ENCODE assay signal across 8 mouse cellular contexts in the genomic region with DNA sequence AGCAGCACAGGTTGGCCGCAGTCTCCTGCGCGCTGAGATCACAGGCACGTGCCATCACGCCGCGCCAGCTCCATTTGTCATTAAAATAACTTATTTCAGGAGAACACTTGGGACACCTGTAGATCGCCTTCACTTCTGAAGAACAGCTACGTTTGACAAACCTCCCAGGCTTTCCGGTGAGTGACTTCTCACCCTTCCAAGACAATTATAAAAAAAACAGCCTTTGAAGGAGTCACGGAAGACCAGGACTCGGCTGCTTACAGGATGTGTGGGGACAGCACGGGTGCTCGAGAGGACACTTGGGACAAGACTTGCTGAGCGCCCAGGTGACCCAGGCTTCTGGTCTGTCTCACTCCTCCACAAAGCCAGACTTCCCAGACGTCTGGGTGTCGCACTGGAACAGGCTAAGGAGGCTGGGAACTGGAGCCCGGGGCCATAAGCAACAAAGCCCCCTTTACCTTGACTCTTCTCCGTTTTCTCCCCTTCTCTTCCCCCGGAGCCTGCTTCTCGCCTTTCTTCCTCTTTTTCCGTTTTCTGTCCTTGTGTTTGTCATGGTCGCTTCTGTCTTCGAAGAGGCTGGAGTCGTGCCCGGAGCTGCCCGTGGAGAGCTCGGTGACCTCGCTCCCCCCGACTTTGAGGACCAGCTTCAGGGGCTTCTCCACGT. TPM values are rescaled to one million over a fixed set of nuclear protein-coding genes. Genes with fewer than 3 reads are reported as not detected.
DNase-seq lines count a peak whose midpoint lies in the region; ATAC-seq and TF ChIP-seq lines count a peak whose summit lies in the region.

No protein-coding gene starts in this region.

- H3K4me1 ChIP-seq in spleen, adult 2 months (ENCODE audit: control insufficient read depth, insufficient read depth, insufficient read length) = peaks cover 8% of the 10 kb centered on the region; the same call in 1 of the 2 replicates
- H3K4me1 ChIP-seq in forebrain, embryonic 16.5 days (replicated peaks; ENCODE audit: control insufficient read depth, insufficient read depth, low read length) = peaks cover 18% of the 10 kb centered on the region
- H3K4me1 ChIP-seq in kidney, postnatal 0 days (replicated peaks; ENCODE audit: insufficient read depth, low read length) = peaks cover 9% of the 10 kb centered on the region

- no peak for TF ChIP-seq CTCF in spleen, adult 2 months (IDR thresholded peaks at IDR 0.05; ENCODE audit: extremely low read depth, insufficient read depth, insufficient read length, insufficient replicate concordance)
- TF ChIP-seq CTCF in kidney, postnatal 0 days (IDR thresholded peaks at IDR 0.05; ENCODE audit: low read depth) = 0 out of 2 replicates have a peak, but pooled peaks have one; percentile 2

- ATAC-seq in forebrain, embryonic 16.5 days = peak; percentile 32; the same call in 1 of the 2 replicates
- ATAC-seq in kidney, postnatal 0 days (replicated peaks; ENCODE audit: low FRiP score, low read depth) = no peak; the same call in 1 of the 2 replicates

- peaks cover 16% of the 10 kb centered on the region for H3K36me3 ChIP-seq in spleen, adult 2 months (ENCODE audit: control insufficient read depth, insufficient read depth, low read length)
- peaks cover 13% of the 10 kb centered on the region for H3K36me3 ChIP-seq in forebrain, embryonic 16.5 days (ENCODE audit: control insufficient read depth, insufficient read depth)
- peaks cover 25% of the 10 kb centered on the region for H3K36me3 ChIP-seq in kidney, postnatal 0 days (ENCODE audit: insufficient read depth, low read length)
- H3K36me3 ChIP-seq in macrophage (ENCODE audit: inconsistent target) = peaks cover 32% of the 10 kb centered on the region

- no peak for TF ChIP-seq POLR2A in spleen, adult 2 months (IDR thresholded peaks at IDR 0.05; ENCODE audit: low read depth, low read length)

- peak overlapping the region; percentile 99 for H3K27ac ChIP-seq in spleen, adult 2 months (ENCODE audit: insufficient read depth, low read length)
- H3K27ac ChIP-seq in forebrain, embryonic 16.5 days (ENCODE audit: low read length) = peak overlapping the region; percentile 60
- peak overlapping the region; percentile 86 for H3K27ac ChIP-seq in kidney, postnatal 0 days
- H3K27ac ChIP-seq in macrophage = peak overlapping the region; percentile 71

- H3K27me3 ChIP-seq in spleen, adult 2 months (ENCODE audit: control insufficient read depth, insufficient read depth, low read length) = no peaks in the 10 kb centered on the region
- H3K27me3 ChIP-seq in forebrain, embryonic 16.5 days (replicated peaks; ENCODE audit: control insufficient read depth, insufficient read depth, low read length) = no peaks in the 10 kb centered on the region
- H3K27me3 ChIP-seq in kidney, postnatal 0 days (ENCODE audit: insufficient read depth, low read length) = no peaks in the 10 kb centered on the region

- WGBS in spleen, adult 2 months = 1% methylated on average over 31 of the region's 31 CpGs
- 1% methylated on average over 31 of the region's 31 CpGs for WGBS in forebrain, embryonic 16.5 days
- WGBS in kidney, postnatal 0 days = under 1% methylated on average over 31 of the region's 31 CpGs
- under 1% methylated on average over 25 of the region's 31 CpGs for WGBS in macrophage (ENCODE audit: missing documents)

- peak overlapping the region; percentile 92 for H3K9ac ChIP-seq in forebrain, embryonic 16.5 days (replicated peaks; ENCODE audit: low read depth, low read length)
- H3K9ac ChIP-seq in kidney, postnatal 0 days (ENCODE audit: low read depth, low read length) = peak overlapping the region; percentile 93

- H3K4me2 ChIP-seq in forebrain, embryonic 16.5 days (ENCODE audit: low read length) = peak overlapping the region; percentile 98
- peak overlapping the region; percentile 93 for H3K4me2 ChIP-seq in kidney, postnatal 0 days (ENCODE audit: low read length)

- peak overlapping the region; percentile 99 for H3K4me3 ChIP-seq in spleen, adult 2 months (ENCODE audit: extremely low read depth, insufficient read depth, insufficient read length)
- H3K4me3 ChIP-seq in forebrain, embryonic 16.5 days (replicated peaks; ENCODE audit: low read length) = peak overlapping the region; percentile 99
- H3K4me3 ChIP-seq in kidney, postnatal 0 days (replicated peaks; ENCODE audit: low read depth, low read length) = peak overlapping the region; percentile 94
- H3K4me3 ChIP-seq in macrophage (ENCODE audit: inconsistent target) = peak overlapping the region; percentile 96

- H3K9me3 ChIP-seq in forebrain, embryonic 16.5 days (ENCODE audit: control insufficient read depth, low read length) = no peaks in the 10 kb centered on the region
- no peaks in the 10 kb centered on the region for H3K9me3 ChIP-seq in kidney, postnatal 0 days (replicated peaks; ENCODE audit: low read length)

- DNase-seq in adrenal gland, adult 2 months = peak; percentile 27
- no peak for DNase-seq in adrenal gland, adult 8-10 months
- peak in 1 of 2 experiments; percentile 8 for DNase-seq in spleen, adult 2 months (ENCODE audit: low read depth in 1 of 2, low spot score in 2 of 2)
- no peak for DNase-seq in spleen, adult 18-20 months
- DNase-seq in kidney, postnatal 0 days (ENCODE audit: low spot score) = peak; percentile 49
- DNase-seq in testis, postnatal 10 days (ENCODE audit: low spot score) = peak; percentile 51

- H3K79me2 ChIP-seq in macrophage (ENCODE audit: inconsistent target) = peaks cover 48% of the 10 kb centered on the region

RNA-seq across cellular contexts. Expression of a gene that starts 0.8 kb away (rescaled TPM):
- total RNA-seq in adrenal gland, adult 2 months (2021) = 10 to 100 TPM; 60.7 to 81.2 TPM
- 7.0 and 7.2 TPM in 2 replicates for polyA plus RNA-seq in adrenal gland, adult 2 months (2012; rRNA removed)
- total RNA-seq in adrenal gland, adult 8-10 months (2022) = 10 to 100 TPM; 58.0 to 82.4 (median 64.5) TPM
- polyA plus RNA-seq in spleen, adult 2 months (2012; rRNA removed) = 9.2 and 13.0 TPM in 2 replicates
- 64.0 and 72.2 TPM in 2 replicates for polyA plus RNA-seq in forebrain, embryonic 16.5 days (2015; fragmentation: Nextera tagmentation; extraction: Ambion mirVana)
- polyA plus RNA-seq in kidney, postnatal 0 days (2015; fragmentation: Nextera tagmentation; extraction: Ambion mirVana) = 64.6 and 75.1 TPM in 2 replicates
- 100 to 1,000 TPM in 23 of 26 experiments, 10 to 100 TPM in 3; 77.0 to 198 (median 139) TPM for total RNA-seq in macrophage (2018; cell fraction: chromatin; rRNA removed)
- 10 to 100 TPM; 52.3 to 97.6 (median 76.4) TPM for total RNA-seq in macrophage (2018; cell fraction: cytosol; rRNA removed)
- total RNA-seq in macrophage (2018; cell fraction: nucleus; rRNA removed) = 100 to 1,000 TPM in 3 of 26 experiments, 10 to 100 TPM in 23; 56.0 to 157 (median 71.1) TPM
- polyA plus RNA-seq in macrophage (2018) = 70.3 to 154 TPM (median 78.5 TPM) in 3 replicates

Comparison
In these comparisons a context has a peak if more than half of its experiments do, and no peak if none do; other contexts are left out.
1. DNase-seq: peak in adrenal gland, adult 2 months (single experiment), kidney, postnatal 0 days (single experiment) and testis, postnatal 10 days (single experiment); none in adrenal gland, adult 8-10 months (single experiment) and spleen, adult 18-20 months (0 of 2).
2. Peak in every context shown above with its lines, with median percentiles within 50 percentile points of each other: H3K27ac ChIP-seq and H3K4me3 ChIP-seq.